Mouse (Mus musculus) bone marrow, adult 2 months (tissue): ENCODE results near the gene Trpm3.

Experiments
- CTCF ChIP-seq: fragments of 200-500 bp; IDR thresholded peaks from 2 replicates; pipeline ENCODE4 v1.5.1; 2011; ENCODE audit warnings: low read length, control low read depth; ENCODE audit not compliant: control insufficient read depth, insufficient read depth
- POLR2A ChIP-seq: fragments of 200-500 bp; IDR thresholded peaks from 2 replicates; pipeline ENCODE4 v1.6.1; 2011; ENCODE audit warnings: low read depth, mild to moderate bottlenecking, control low read depth, low read length, borderline replicate concordance; ENCODE audit not compliant: control insufficient read depth

GRCm38 (mm10) chr19:22447418-22448339 lies 308.8 kb downstream of the Trpm3 start:
- TF ChIP-seq CTCF (no peak), POLR2A (no peak)
